Mouse (Mus musculus) lung, embryonic 16.5 days (tissue): Measurements from ENCODE around the gene Qtrt1. TPM values are rescaled to one million over a fixed set of nuclear protein-coding genes. Genes with fewer than 3 reads are reported as not detected.

ENCODE experiments used
- ATAC-seq: fragments of 200-750 bp; cut with Nextera tagmentation; 2 replicates; pipeline ENCODE4 v1.8.0; 2017; ENCODE audit warnings: low read depth, mild to moderate bottlenecking, moderate library complexity
- H3K27ac ChIP-seq: fragments of 300-500 bp; sonication (generic); 2 replicates; pipeline ENCODE4 v1.5.1; 2014; ENCODE audit warnings: mild to moderate bottlenecking, control low read depth, low read length
- H3K27me3 ChIP-seq: fragments of 300-500 bp; sonication (generic); 2 replicates; pipeline ENCODE4 v1.6.1; 2014; ENCODE audit warnings: low read depth, low read length, mixed read lengths; ENCODE audit not compliant: control insufficient read depth, insufficient read depth
- H3K36me3 ChIP-seq: fragments of 300-500 bp; sonication (generic); 2 replicates; pipeline ENCODE4 v1.6.1; 2014; ENCODE audit warnings: low read length; ENCODE audit not compliant: control insufficient read depth, insufficient read depth
- H3K4me1 ChIP-seq: fragments of 300-500 bp; sonication (generic); replicated peaks from 2 replicates; pipeline ENCODE4 v1.6.1; 2014; ENCODE audit warnings: low read length, mixed read lengths; ENCODE audit not compliant: control insufficient read depth, insufficient read depth
- H3K4me2 ChIP-seq: fragments of 300-500 bp; sonication (generic); 2 replicates; pipeline ENCODE4 v1.6.1; 2014; ENCODE audit warnings: low read depth, low read length, control low read depth
- H3K4me3 ChIP-seq: fragments of 300-500 bp; sonication (generic); 2 replicates; pipeline ENCODE4 v1.5.1; 2014; ENCODE audit warnings: mild to moderate bottlenecking, low read length, control low read depth
- H3K9ac ChIP-seq: fragments of 300-500 bp; sonication (generic); 2 replicates; pipeline ENCODE4 v1.6.1; 2014; ENCODE audit warnings: low read length, control low read depth
- H3K9me3 ChIP-seq: fragments of 300-500 bp; sonication (generic); 2 replicates; pipeline ENCODE4 v1.6.1; 2016; ENCODE audit warnings: low read length; ENCODE audit not compliant: control insufficient read depth
- WGBS: fragments of 180-500 bp; shearing (Covaris S2); extraction: QIAGEN DNeasy Blood & Tissue Kit; methylation state at CpG from one replicate; pipeline ENCODE4 v1.1.7; 2014; 5-methylcytosine and 5-hydroxymethylcytosine counted together
- polyA plus RNA-seq: library from polyadenylated mRNA; unstranded; fragments of >200 nt; fragmentation: Nextera tagmentation; extraction: Ambion mirVana; gene quantifications from 2 replicates; pipeline ENCODE4 v1.2.1, GENCODE M21; 2015

The Qtrt1 gene
- polyA plus RNA-seq, 1 experiment from 2014 or later = 37.5 TPM

DNA sequence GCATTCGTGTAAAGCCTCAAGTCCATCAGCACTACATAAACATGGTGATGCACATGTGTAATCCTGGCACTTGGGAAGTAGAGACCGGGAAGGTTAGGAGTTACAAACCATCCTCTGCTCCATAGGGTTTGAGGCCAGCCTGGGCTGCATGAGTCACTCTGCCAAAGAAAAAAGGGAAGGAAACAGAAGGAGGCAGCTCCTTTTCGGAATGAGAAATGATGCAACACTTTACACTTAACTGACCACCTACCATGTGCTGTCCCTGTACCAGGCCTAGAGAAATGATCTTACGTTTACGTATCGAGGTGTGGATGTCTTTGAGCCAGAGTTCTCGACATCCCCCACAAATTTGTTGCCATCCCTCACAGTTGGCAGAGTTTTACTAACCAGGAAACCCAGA is 41.4 kb downstream of the Qtrt1 start:
- Histone ChIP-seq H3K27ac (no peak overlapping the region), H3K27me3 (no peaks in the 10 kb centered on the region), H3K4me3 (no peak overlapping the region), H3K4me1 (peaks cover 8% of the 10 kb centered on the region), H3K36me3 (no peaks in the 10 kb centered on the region), H3K4me2 (no peak overlapping the region), H3K9ac (no peak overlapping the region), H3K9me3 (no peaks in the 10 kb centered on the region)
- 73% methylated on average over 7 of the region's 7 CpGs for WGBS
- no peak for ATAC-seq

DNA sequence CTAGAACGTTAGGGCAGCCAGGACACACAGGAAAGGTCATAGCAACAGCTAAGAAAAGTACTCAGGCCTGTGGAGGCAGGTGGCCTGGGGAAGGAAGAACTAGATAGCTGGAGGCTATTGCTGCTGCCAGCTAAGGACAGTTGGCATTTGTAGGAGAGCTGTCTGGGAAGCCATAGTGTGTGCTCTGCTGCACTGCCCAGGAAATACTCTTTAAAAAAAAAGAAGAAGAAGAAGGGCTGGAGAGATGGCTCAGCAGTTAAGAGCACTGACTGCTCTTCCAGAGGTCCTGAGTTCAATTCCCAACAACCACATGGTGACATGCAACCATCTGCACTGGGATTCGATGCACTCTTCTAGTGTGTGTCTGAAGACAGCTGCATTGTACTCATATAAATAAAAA is 41.8 kb downstream of the Qtrt1 start:
- Histone ChIP-seq H3K4me3 (no peak overlapping the region), H3K27me3 (no peaks in the 10 kb centered on the region), H3K4me1 (peaks cover 8% of the 10 kb centered on the region), H3K36me3 (0 out of 2 replicates have a peak, but pooled peaks cover 2% of the 10 kb centered on the region), H3K4me2 (no peak overlapping the region), H3K9me3 (no peaks in the 10 kb centered on the region), H3K27ac (no peak overlapping the region), H3K9ac (no peak overlapping the region)
- no peak for ATAC-seq
- WGBS = 78% methylated on average over 2 of the region's 2 CpGs

DNA sequence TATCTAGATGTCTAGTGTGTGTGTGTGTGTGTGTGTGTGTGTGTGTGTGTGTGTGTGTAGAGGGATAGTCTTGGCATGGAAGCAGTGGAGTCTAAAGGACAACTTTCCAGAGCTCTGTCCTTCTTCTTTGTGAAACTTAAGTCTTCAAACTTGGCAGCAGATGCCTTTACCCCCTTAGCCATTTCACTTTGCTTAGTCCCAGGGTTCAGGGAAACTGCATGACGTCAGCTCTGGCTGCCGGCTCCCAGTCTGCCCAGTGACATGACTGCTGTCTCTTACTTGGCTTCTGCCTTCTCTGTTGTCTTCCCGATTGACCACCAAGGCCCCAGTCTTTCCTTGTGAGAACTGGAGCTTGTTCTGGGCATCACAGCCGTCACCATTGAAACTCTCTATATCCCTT is 42.9 kb downstream of the Qtrt1 start:
- Histone ChIP-seq H3K36me3 (0 out of 2 replicates have a peak, but pooled peaks cover 3% of the 10 kb centered on the region), H3K4me3 (no peak overlapping the region), H3K4me2 (no peak overlapping the region), H3K4me1 (peaks cover 8% of the 10 kb centered on the region), H3K9me3 (no peaks in the 10 kb centered on the region), H3K27me3 (no peaks in the 10 kb centered on the region), H3K9ac (no peak overlapping the region), H3K27ac (0 out of 2 replicates have a peak overlapping the region, but pooled peaks have one; percentile 8)
- ATAC-seq = no peak
- WGBS = 67% methylated on average over 4 of the region's 4 CpGs

DNA sequence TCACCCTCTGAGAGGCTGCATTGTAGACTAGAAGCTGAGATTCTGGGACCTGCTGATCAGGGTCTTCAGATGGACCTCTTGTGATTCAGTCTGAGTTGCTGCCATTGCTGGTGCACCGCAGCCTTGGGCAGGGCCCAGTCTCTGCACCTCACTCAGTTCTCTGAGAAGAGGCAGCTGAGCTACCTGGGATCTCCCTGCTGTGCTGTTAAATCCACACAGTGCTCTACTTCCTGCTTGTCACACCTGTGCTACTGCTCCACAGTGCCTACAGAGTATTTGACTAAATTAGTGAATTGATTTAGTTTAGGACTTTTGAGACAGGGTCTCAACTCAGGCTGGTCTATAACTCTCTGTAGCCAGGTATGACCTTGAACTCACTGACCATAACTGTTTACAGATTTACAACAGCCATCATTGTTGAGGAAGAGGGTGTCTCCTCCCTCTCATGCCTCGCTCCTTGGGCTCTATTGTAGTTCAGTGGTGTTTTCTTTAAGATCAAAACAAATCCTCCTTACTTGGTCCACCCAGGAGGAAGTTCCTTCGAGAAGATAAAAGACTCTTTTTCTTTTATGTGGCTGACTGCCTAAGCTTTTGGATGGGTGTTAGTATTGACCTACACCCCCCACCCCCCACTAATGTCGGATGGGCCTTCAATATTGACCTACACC is 43.6 kb downstream of the Qtrt1 start:
- 0 out of 2 replicates have a peak, but pooled peaks cover 3% of the 10 kb centered on the region for H3K36me3 ChIP-seq
- H3K4me2 ChIP-seq = no peak overlapping the region
- no peak overlapping the region for H3K4me3 ChIP-seq
- H3K9me3 ChIP-seq = no peaks in the 10 kb centered on the region
- H3K4me1 ChIP-seq = peaks cover 8% of the 10 kb centered on the region
- no peak overlapping the region for H3K27ac ChIP-seq
- ATAC-seq = no peak
- no peak overlapping the region for H3K9ac ChIP-seq
- H3K27me3 ChIP-seq = no peaks in the 10 kb centered on the region
- 52% methylated on average over 4 of the region's 4 CpGs for WGBS

DNA sequence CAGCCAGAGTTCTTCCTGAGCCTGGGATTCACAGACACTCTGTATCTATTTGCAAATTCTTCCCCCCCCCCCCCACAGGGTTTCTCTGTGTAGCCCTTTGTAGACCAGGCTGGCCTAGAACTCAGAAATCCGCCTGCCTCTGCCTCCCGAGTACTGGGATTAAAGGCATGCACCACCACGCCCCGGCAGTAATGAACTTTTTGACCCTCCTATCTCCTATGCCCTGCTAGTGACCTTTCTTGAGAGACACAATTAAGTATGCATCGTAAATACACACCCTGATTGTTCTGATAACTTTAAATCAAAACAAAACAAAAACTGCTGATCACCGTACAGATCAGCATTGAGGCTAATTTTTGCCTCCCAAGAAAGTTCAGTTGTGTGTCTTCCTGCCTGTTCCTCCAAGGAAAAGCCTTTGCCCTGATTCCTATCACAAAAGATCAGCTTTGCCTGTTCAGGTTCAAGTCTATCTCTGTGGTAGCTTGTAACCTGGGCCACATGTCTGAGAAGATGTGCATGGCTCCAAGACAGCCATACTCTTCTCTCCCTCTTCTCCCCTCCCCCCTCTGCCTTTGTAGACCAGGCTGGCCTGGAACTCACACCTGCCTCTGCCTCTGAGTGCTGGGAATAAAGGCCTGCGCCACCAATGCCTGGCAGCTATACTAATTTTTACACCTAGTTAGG is 44.8 kb downstream of the Qtrt1 start:
- H3K27me3 ChIP-seq = no peaks in the 10 kb centered on the region
- H3K4me1 ChIP-seq = peaks cover 6% of the 10 kb centered on the region
- no peak overlapping the region for H3K4me3 ChIP-seq
- 0 out of 2 replicates have a peak, but pooled peaks cover 3% of the 10 kb centered on the region for H3K36me3 ChIP-seq
- no peak for ATAC-seq
- no peak overlapping the region for H3K4me2 ChIP-seq
- H3K9ac ChIP-seq = no peak overlapping the region
- WGBS = 76% methylated on average over 7 of the region's 7 CpGs
- no peak overlapping the region for H3K27ac ChIP-seq
- H3K9me3 ChIP-seq = no peaks in the 10 kb centered on the region

DNA sequence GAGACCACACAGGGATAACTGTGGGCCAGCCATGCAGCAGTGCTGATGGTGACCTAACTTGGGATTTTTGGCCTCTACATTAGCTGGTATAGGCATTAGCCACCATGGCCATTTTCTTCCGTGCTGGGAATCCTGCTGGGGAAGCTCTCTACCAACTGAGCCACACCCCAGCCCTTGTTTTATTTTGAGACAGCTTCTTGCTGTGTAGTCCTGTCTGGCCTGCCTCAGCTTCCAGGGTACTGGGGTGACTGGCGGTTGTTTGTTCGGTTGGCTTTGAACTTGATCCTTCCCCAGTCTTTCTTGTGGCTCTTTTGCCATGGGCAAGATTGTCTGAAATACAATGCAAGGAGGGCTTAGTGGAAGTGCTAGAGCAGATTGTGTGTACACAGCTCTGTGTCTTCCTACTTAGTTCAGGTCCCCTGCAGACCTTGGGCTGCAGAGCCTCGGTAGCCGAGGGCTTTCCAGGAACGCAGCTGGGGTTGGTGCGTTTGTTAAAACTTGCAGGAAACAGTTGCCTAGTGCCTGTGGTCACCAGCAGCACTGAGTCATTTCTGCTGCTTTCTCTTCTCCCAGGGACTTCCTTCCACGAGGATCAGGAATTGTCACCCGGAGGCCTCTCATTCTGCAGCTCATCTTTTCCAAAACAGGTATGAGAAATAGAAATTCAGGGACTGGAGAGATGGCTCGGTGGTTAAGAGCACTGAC is 45.4 kb downstream of the Qtrt1 start:
- H3K27ac ChIP-seq = no peak overlapping the region
- no peak overlapping the region for H3K9ac ChIP-seq
- no peaks in the 10 kb centered on the region for H3K9me3 ChIP-seq
- H3K36me3 ChIP-seq = 0 out of 2 replicates have a peak, but pooled peaks cover 3% of the 10 kb centered on the region
- 68% methylated on average over 10 of the region's 10 CpGs for WGBS
- no peak for ATAC-seq
- H3K4me2 ChIP-seq = no peak overlapping the region
- H3K4me1 ChIP-seq = no peaks in the 10 kb centered on the region
- no peaks in the 10 kb centered on the region for H3K27me3 ChIP-seq
- H3K4me3 ChIP-seq = no peak overlapping the region

DNA sequence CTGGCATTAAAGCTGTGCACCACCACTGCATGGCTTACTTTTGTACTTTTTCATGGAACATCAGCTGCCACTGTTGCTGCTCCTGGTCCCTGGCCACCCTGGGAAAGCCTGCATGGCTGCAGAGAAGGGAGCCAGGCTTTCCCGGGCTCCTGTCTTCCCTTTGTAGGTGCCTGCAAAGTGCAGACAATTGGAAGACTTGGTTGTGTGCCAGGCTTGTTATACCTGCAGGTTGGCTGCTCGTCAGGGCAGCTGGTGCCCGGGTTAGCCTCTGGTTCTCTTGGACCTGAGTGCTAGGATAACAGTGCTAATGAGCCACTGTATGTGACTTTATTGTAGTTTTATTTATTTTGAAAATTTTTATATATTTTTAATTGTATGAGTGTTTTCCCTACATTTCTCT is 47.2 kb downstream of the Qtrt1 start:
- peaks cover 6% of the 10 kb centered on the region; the same call in 1 of the 2 replicates for H3K4me1 ChIP-seq
- H3K9me3 ChIP-seq = no peaks in the 10 kb centered on the region
- no peak overlapping the region for H3K4me3 ChIP-seq
- whole genome bisulfite sequencing = 82% methylated on average over 3 of the region's 3 CpGs
- ATAC-seq = no peak
- 0 out of 2 replicates have a peak, but pooled peaks cover 3% of the 10 kb centered on the region for H3K36me3 ChIP-seq
- H3K9ac ChIP-seq = no peak overlapping the region
- H3K27me3 ChIP-seq = no peaks in the 10 kb centered on the region
- H3K4me2 ChIP-seq = no peak overlapping the region
- H3K27ac ChIP-seq = no peak overlapping the region

DNA sequence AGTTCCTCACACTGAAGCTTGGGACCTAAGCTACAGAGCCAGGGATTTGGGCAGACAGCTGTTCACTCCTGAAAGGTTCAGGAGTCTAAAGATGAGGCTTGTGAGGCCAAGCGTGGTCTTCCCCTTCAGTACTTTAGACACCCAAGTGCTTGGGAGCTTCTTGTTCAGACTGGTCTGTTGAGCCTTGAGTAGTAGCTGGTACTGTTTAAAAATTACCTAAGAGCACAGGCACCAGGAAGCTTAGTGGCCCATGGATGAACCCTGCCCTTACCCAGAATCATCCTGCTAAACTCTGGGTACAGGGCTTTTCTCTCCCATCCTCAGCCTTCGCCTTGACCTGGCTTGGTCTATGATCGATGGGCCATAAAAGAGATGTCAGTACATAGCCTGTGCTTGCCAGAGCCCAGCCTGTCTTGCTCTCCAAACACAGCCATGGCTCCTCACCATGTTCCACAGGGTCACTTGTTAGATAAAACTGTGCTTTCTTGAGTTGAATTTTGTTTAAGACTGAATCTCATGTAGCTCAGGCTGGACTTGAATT is 48.8 kb downstream of the Qtrt1 start:
- Histone ChIP-seq H3K9ac (no peak overlapping the region), H3K36me3 (0 out of 2 replicates have a peak, but pooled peaks cover 3% of the 10 kb centered on the region), H3K4me1 (peaks cover 6% of the 10 kb centered on the region; the same call in 1 of the 2 replicates), H3K27me3 (no peaks in the 10 kb centered on the region), H3K27ac (no peak overlapping the region), H3K4me2 (no peak overlapping the region), H3K4me3 (no peak overlapping the region), H3K9me3 (no peaks in the 10 kb centered on the region)
- no peak for ATAC-seq
- WGBS = 94% methylated on average over 3 of the region's 3 CpGs

DNA sequence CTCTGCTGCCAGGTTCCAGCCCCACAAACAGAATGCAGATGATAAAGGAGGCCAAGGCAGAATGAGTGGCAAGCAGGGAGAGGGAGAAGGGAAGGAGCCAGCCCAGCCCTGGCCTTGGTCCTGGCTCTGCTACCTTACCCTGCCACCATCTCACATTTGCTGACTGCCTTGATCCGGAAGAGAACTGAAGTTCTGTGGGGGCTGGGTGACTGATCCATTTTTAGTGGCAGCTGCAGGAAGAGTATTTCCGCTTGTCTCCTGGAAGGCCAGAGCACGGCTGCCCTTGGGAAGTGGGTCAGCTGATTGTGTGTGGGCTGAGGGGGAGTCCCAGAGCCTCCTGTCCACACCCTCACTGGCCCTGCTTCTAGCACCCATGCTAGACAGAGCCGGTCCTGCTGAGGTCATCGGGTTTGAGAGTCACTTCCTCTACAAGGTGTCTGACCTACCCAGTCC is 51.5 kb downstream of the Qtrt1 start:
- Histone ChIP-seq H3K9me3 (no peaks in the 10 kb centered on the region), H3K9ac (no peak overlapping the region), H3K27me3 (no peaks in the 10 kb centered on the region), H3K4me3 (no peak overlapping the region), H3K27ac (peak overlapping the region; percentile 67), H3K36me3 (peaks cover 9% of the 10 kb centered on the region; the same call in 1 of the 2 replicates), H3K4me2 (0 out of 2 replicates have a peak overlapping the region, but pooled peaks have one; percentile 2), H3K4me1 (peaks cover 6% of the 10 kb centered on the region; the same call in 1 of the 2 replicates)
- ATAC-seq = peak; percentile 81
- WGBS = 38% methylated on average over 5 of the region's 5 CpGs
